Mouse (Mus musculus): ENCODE data around the gene Tmem14c. TPM values are rescaled to one million over a fixed set of nuclear protein-coding genes. Genes with fewer than 3 reads are reported as not detected.

The Tmem14c gene
- polyA plus RNA-seq (2015; fragmentation: Nextera tagmentation; extraction: Ambion mirVana), result 142 and 155 TPM in 2 replicates

- H3K4me1 ChIP-seq, result peaks cover 21% of the 10 kb centered on the region
- WGBS, result under 1% methylated on average over 43 of the region's 43 CpGs
- ATAC-seq (ENCODE audit: low FRiP score), result peak; percentile 100
- no peaks in the 10 kb centered on the region for H3K9me3 ChIP-seq (replicated peaks)
- H3K4me3 ChIP-seq (replicated peaks), result peak within 1 kb of the TSS; percentile 79
- peak within 1 kb of the TSS; percentile 54 for H3K9ac ChIP-seq (replicated peaks)
- peak within 1 kb of the TSS; percentile 75 for H3K4me2 ChIP-seq
- peaks cover 45% of the 10 kb centered on the region for H3K36me3 ChIP-seq
- H3K27ac ChIP-seq (replicated peaks), result peak within 1 kb of the TSS; percentile 93
- H3K27me3 ChIP-seq (replicated peaks), result no peaks in the 10 kb centered on the region
Observed at GRCm38 (mm10) chr13:41015829-41016634, at the start of gene Tmem14c. Tmem14c (plus strand) TSS chr13:41016292.

GRCm38 (mm10) chr13:40967609-40968008 lies 48.5 kb upstream of the Tmem14c start:
- no peak overlapping the region for H3K27ac ChIP-seq (replicated peaks)
- 91% methylated on average over 10 of the region's 10 CpGs for WGBS
- ATAC-seq (ENCODE audit: low FRiP score), result no peak

GRCm38 (mm10) chr13:40968564-40968963 lies 47.5 kb upstream of the Tmem14c start:
- no peaks in the 10 kb centered on the region for H3K9me3 ChIP-seq (replicated peaks)
- no peak for ATAC-seq (ENCODE audit: low FRiP score)
- no peaks in the 10 kb centered on the region for H3K4me1 ChIP-seq
- H3K9ac ChIP-seq (replicated peaks), result no peak overlapping the region
- H3K36me3 ChIP-seq, result no peaks in the 10 kb centered on the region
- H3K27ac ChIP-seq (replicated peaks), result no peak overlapping the region
- H3K4me2 ChIP-seq, result no peak overlapping the region
- 79% methylated on average over 5 of the region's 5 CpGs for WGBS
- no peaks in the 10 kb centered on the region for H3K27me3 ChIP-seq (replicated peaks)
- H3K4me3 ChIP-seq (replicated peaks), result no peak overlapping the region

More at GRCm38 (mm10) chr13:40967609-40968008, 48.5 kb upstream of the Tmem14c start:
- H3K9ac ChIP-seq (replicated peaks), result no peak overlapping the region
- no peaks in the 10 kb centered on the region for H3K36me3 ChIP-seq
- H3K4me2 ChIP-seq, result no peak overlapping the region
- H3K27me3 ChIP-seq (replicated peaks), result no peaks in the 10 kb centered on the region
- H3K9me3 ChIP-seq (replicated peaks), result no peaks in the 10 kb centered on the region
- no peak overlapping the region for H3K4me3 ChIP-seq (replicated peaks)
- no peaks in the 10 kb centered on the region for H3K4me1 ChIP-seq

- Histone ChIP-seq H3K36me3 (no peaks in the 10 kb centered on the region), H3K9me3 (replicated peaks) (no peaks in the 10 kb centered on the region), H3K27me3 (replicated peaks) (no peaks in the 10 kb centered on the region), H3K4me3 (replicated peaks) (no peak overlapping the region), H3K9ac (replicated peaks) (no peak overlapping the region), H3K4me2 (no peak overlapping the region), H3K27ac (replicated peaks) (no peak overlapping the region), H3K4me1 (no peaks in the 10 kb centered on the region)
- WGBS, result 91% methylated on average over 4 of the region's 4 CpGs
- ATAC-seq (ENCODE audit: low FRiP score), result no peak
Observed at GRCm38 (mm10) chr13:40969761-40970390, 46.2 kb upstream of the Tmem14c start.

- no peak overlapping the region for H3K4me2 ChIP-seq
- WGBS, result 88% methylated on average over 5 of the region's 5 CpGs
- H3K27me3 ChIP-seq (replicated peaks), result no peaks in the 10 kb centered on the region
Observed at GRCm38 (mm10) chr13:40971261-40971660, 44.8 kb upstream of the Tmem14c start.

GRCm38 (mm10) chr13:40971831-40972230 lies 44.3 kb upstream of the Tmem14c start:
- 83% methylated on average over 2 of the region's 2 CpGs for WGBS
- Histone ChIP-seq H3K9ac (replicated peaks) (no peak overlapping the region), H3K4me1 (no peaks in the 10 kb centered on the region), H3K4me2 (no peak overlapping the region), H3K27me3 (replicated peaks) (no peaks in the 10 kb centered on the region), H3K9me3 (replicated peaks) (no peaks in the 10 kb centered on the region), H3K36me3 (no peaks in the 10 kb centered on the region), H3K27ac (replicated peaks) (no peak overlapping the region), H3K4me3 (replicated peaks) (no peak overlapping the region)
- ATAC-seq (ENCODE audit: low FRiP score), result no peak

More at GRCm38 (mm10) chr13:40971261-40971660, 44.8 kb upstream of the Tmem14c start:
- Histone ChIP-seq H3K4me3 (replicated peaks) (no peak overlapping the region), H3K9me3 (replicated peaks) (no peaks in the 10 kb centered on the region), H3K27ac (replicated peaks) (no peak overlapping the region), H3K9ac (replicated peaks) (no peak overlapping the region), H3K36me3 (no peaks in the 10 kb centered on the region), H3K4me1 (no peaks in the 10 kb centered on the region)
- ATAC-seq (ENCODE audit: low FRiP score), result no peak

GRCm38 (mm10) chr13:40972976-40973375 lies 43.1 kb upstream of the Tmem14c start:
- H3K27me3 ChIP-seq (replicated peaks), result no peaks in the 10 kb centered on the region
- no peaks in the 10 kb centered on the region for H3K9me3 ChIP-seq (replicated peaks)
- no peak overlapping the region for H3K9ac ChIP-seq (replicated peaks)
- no peak for ATAC-seq (ENCODE audit: low FRiP score)
- no peaks in the 10 kb centered on the region for H3K36me3 ChIP-seq
- H3K4me1 ChIP-seq, result no peaks in the 10 kb centered on the region
- no peak overlapping the region for H3K4me2 ChIP-seq
- 92% methylated on average over 5 of the region's 5 CpGs for WGBS
- no peak overlapping the region for H3K4me3 ChIP-seq (replicated peaks)
- H3K27ac ChIP-seq (replicated peaks), result no peak overlapping the region

GRCm38 (mm10) chr13:40977609-40978008 lies 38.5 kb upstream of the Tmem14c start:
- H3K4me2 ChIP-seq, result no peak overlapping the region
- no peaks in the 10 kb centered on the region for H3K36me3 ChIP-seq
- H3K27me3 ChIP-seq (replicated peaks), result no peaks in the 10 kb centered on the region
- no peaks in the 10 kb centered on the region for H3K9me3 ChIP-seq (replicated peaks)
- ATAC-seq (ENCODE audit: low FRiP score), result no peak
- H3K9ac ChIP-seq (replicated peaks), result no peak overlapping the region
- WGBS, result 17% methylated on average over 7 of the region's 7 CpGs
- H3K4me1 ChIP-seq, result no peaks in the 10 kb centered on the region
- no peak overlapping the region for H3K4me3 ChIP-seq (replicated peaks)
- no peak overlapping the region for H3K27ac ChIP-seq (replicated peaks)

GRCm38 (mm10) chr13:40978652-40979051 lies 37.4 kb upstream of the Tmem14c start:
- Histone ChIP-seq H3K36me3 (no peaks in the 10 kb centered on the region), H3K4me1 (no peaks in the 10 kb centered on the region), H3K27ac (replicated peaks) (no peak overlapping the region), H3K9ac (replicated peaks) (no peak overlapping the region), H3K4me3 (replicated peaks) (no peak overlapping the region), H3K27me3 (replicated peaks) (no peaks in the 10 kb centered on the region), H3K4me2 (no peak overlapping the region), H3K9me3 (replicated peaks) (no peaks in the 10 kb centered on the region)
- no peak for ATAC-seq (ENCODE audit: low FRiP score)
- WGBS, result 88% methylated on average over 4 of the region's 4 CpGs

- ATAC-seq (ENCODE audit: low FRiP score), result no peak
Observed at GRCm38 (mm10) chr13:40979321-40979720, 36.8 kb upstream of the Tmem14c start.

GRCm38 (mm10) chr13:40982759-40983158 lies 33.3 kb upstream of the Tmem14c start:
- Histone ChIP-seq H3K9me3 (replicated peaks) (no peaks in the 10 kb centered on the region), H3K4me3 (replicated peaks) (no peak overlapping the region), H3K4me1 (no peaks in the 10 kb centered on the region), H3K4me2 (no peak overlapping the region), H3K27ac (replicated peaks) (no peak overlapping the region), H3K27me3 (replicated peaks) (no peaks in the 10 kb centered on the region), H3K9ac (replicated peaks) (no peak overlapping the region), H3K36me3 (no peaks in the 10 kb centered on the region)
- WGBS, result 89% methylated on average over 1 of the region's 1 CpGs
- no peak for ATAC-seq (ENCODE audit: low FRiP score)

More at GRCm38 (mm10) chr13:40979321-40979720, 36.8 kb upstream of the Tmem14c start:
- no peak overlapping the region for H3K9ac ChIP-seq (replicated peaks)
- 61% methylated on average over 2 of the region's 2 CpGs for WGBS
- H3K4me3 ChIP-seq (replicated peaks), result no peak overlapping the region
- H3K27ac ChIP-seq (replicated peaks), result no peak overlapping the region
- H3K36me3 ChIP-seq, result no peaks in the 10 kb centered on the region
- no peaks in the 10 kb centered on the region for H3K27me3 ChIP-seq (replicated peaks)
- no peak overlapping the region for H3K4me2 ChIP-seq
- H3K4me1 ChIP-seq, result no peaks in the 10 kb centered on the region
- H3K9me3 ChIP-seq (replicated peaks), result no peaks in the 10 kb centered on the region

GRCm38 (mm10) chr13:40986081-40986480 lies 30.0 kb upstream of the Tmem14c start:
- no peak overlapping the region for H3K4me3 ChIP-seq (replicated peaks)
- WGBS, result 95% methylated on average over 5 of the region's 5 CpGs
- H3K9ac ChIP-seq (replicated peaks), result no peak overlapping the region
- H3K27ac ChIP-seq (replicated peaks), result no peak overlapping the region
- H3K27me3 ChIP-seq (replicated peaks), result no peaks in the 10 kb centered on the region
- H3K4me1 ChIP-seq, result no peaks in the 10 kb centered on the region
- no peak for ATAC-seq (ENCODE audit: low FRiP score)
- no peaks in the 10 kb centered on the region for H3K36me3 ChIP-seq
- H3K9me3 ChIP-seq (replicated peaks), result no peaks in the 10 kb centered on the region
- H3K4me2 ChIP-seq, result no peak overlapping the region

Data from neural tube, embryonic 15.5 days (tissue).